Comparison of ENCODE assay signal across 8 mouse cellular contexts in the genomic region with DNA sequence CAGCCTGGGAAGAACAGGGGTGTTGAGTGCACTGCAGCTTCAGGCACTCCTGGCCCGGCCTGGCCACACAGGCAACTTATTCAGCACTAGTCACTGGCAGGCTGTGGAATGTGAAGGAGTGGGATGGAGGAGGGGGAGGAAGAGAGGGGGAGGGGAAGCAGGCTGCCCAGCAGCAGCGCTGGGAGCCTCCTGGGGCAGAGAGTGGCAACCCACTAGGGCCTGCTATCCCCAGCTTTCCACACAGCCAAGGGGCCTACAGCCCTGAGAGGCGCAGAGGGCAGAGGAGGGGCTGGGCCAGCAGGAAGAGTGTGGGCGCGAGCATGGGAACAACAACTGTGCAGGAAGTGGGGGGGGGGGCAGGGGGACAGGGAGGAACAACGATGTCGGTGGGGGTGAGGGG. TPM values are rescaled to one million over a fixed set of nuclear protein-coding genes. Genes with fewer than 3 reads are reported as not detected.
DNase-seq lines count a peak whose midpoint lies in the region; ATAC-seq and TF ChIP-seq lines count a peak whose summit lies in the region.

No protein-coding gene starts in this region.

- WGBS in kidney, postnatal 0 days = 7% methylated on average over 7 of the region's 7 CpGs
- 18% methylated on average over 7 of the region's 7 CpGs for WGBS in forebrain, postnatal 0 days
- under 1% methylated on average over 7 of the region's 7 CpGs for WGBS in limb, embryonic 12.5 days
- WGBS in midbrain, embryonic 14.5 days = 22% methylated on average over 7 of the region's 7 CpGs

- H3K4me1 ChIP-seq in kidney, postnatal 0 days (replicated peaks; ENCODE audit: insufficient read depth, low read length) = peaks cover 23% of the 10 kb centered on the region
- H3K4me1 ChIP-seq in forebrain, postnatal 0 days (ENCODE audit: insufficient read depth) = peaks cover 12% of the 10 kb centered on the region; the same call in 1 of the 2 replicates
- peaks cover 45% of the 10 kb centered on the region for H3K4me1 ChIP-seq in limb, embryonic 12.5 days (replicated peaks)
- peaks cover 9% of the 10 kb centered on the region for H3K4me1 ChIP-seq in midbrain, embryonic 14.5 days (ENCODE audit: control insufficient read depth, insufficient read depth, low read length)

- ATAC-seq in kidney, postnatal 0 days (replicated peaks; ENCODE audit: low FRiP score, low read depth) = peak; percentile 41; the same call in 1 of the 2 replicates
- peak; percentile 42 for ATAC-seq in forebrain, postnatal 0 days
- ATAC-seq in limb, embryonic 12.5 days (ENCODE audit: insufficient number of reproducible peaks, insufficient read depth, low FRiP score, low TSS enrichment, low read depth) = peak; percentile 58
- no peak for ATAC-seq in midbrain, embryonic 14.5 days (ENCODE audit: low FRiP score, low TSS enrichment)

- H3K9ac ChIP-seq in kidney, postnatal 0 days (ENCODE audit: low read depth, low read length) = peak overlapping the region; percentile 46
- H3K9ac ChIP-seq in forebrain, postnatal 0 days = 0 out of 2 replicates have a peak overlapping the region, but pooled peaks have one; percentile 6
- peak overlapping the region; percentile 38; the same call in 1 of the 2 replicates for H3K9ac ChIP-seq in limb, embryonic 12.5 days (replicated peaks)
- no peak overlapping the region; the same call in 1 of the 2 replicates for H3K9ac ChIP-seq in midbrain, embryonic 14.5 days (replicated peaks; ENCODE audit: low read length)

- H3K9me3 ChIP-seq in kidney, postnatal 0 days (replicated peaks; ENCODE audit: low read length) = no peaks in the 10 kb centered on the region
- no peaks in the 10 kb centered on the region for H3K9me3 ChIP-seq in forebrain, postnatal 0 days (ENCODE audit: low read length)
- H3K9me3 ChIP-seq in limb, embryonic 12.5 days = no peaks in the 10 kb centered on the region
- no peaks in the 10 kb centered on the region for H3K9me3 ChIP-seq in midbrain, embryonic 14.5 days (ENCODE audit: control insufficient read depth, low read length)

- DNase-seq in kidney, postnatal 0 days (ENCODE audit: low spot score) = peak; percentile 85
- DNase-seq in kidney, adult 11 months = no peak
- no peak for DNase-seq in forebrain, postnatal 0 days
- DNase-seq in midbrain, embryonic 14.5 days = peak; percentile 47
- no peak for DNase-seq in urinary bladder, postnatal 10 days (ENCODE audit: low spot score)
- DNase-seq in left cerebral cortex, adult 18-20 months (ENCODE audit: low spot score in 2 of 2) = no peak
- no peak for DNase-seq in cerebellum, postnatal 4 days (ENCODE audit: low spot score in 2 of 2)

- H3K36me3 ChIP-seq in kidney, postnatal 0 days (ENCODE audit: insufficient read depth, low read length) = peaks cover 30% of the 10 kb centered on the region
- peaks cover 17% of the 10 kb centered on the region for H3K36me3 ChIP-seq in forebrain, postnatal 0 days (ENCODE audit: insufficient read depth)
- H3K36me3 ChIP-seq in limb, embryonic 12.5 days = peaks cover 61% of the 10 kb centered on the region
- H3K36me3 ChIP-seq in midbrain, embryonic 14.5 days (ENCODE audit: control insufficient read depth, insufficient read depth, low read length) = peaks cover 40% of the 10 kb centered on the region

- no peak overlapping the region for H3K4me3 ChIP-seq in kidney, postnatal 0 days (replicated peaks; ENCODE audit: low read depth, low read length)
- H3K4me3 ChIP-seq in forebrain, postnatal 0 days (ENCODE audit: low read depth, low read length) = no peak overlapping the region
- H3K4me3 ChIP-seq in limb, embryonic 12.5 days (replicated peaks) = peak overlapping the region; percentile 18
- H3K4me3 ChIP-seq in midbrain, embryonic 14.5 days (replicated peaks; ENCODE audit: low read depth, low read length) = no peak overlapping the region

- H3K27me3 ChIP-seq in kidney, postnatal 0 days (ENCODE audit: insufficient read depth, low read length) = no peaks in the 10 kb centered on the region
- H3K27me3 ChIP-seq in forebrain, postnatal 0 days (ENCODE audit: insufficient read depth, low read length) = no peaks in the 10 kb centered on the region
- H3K27me3 ChIP-seq in limb, embryonic 12.5 days = no peaks in the 10 kb centered on the region
- no peaks in the 10 kb centered on the region for H3K27me3 ChIP-seq in midbrain, embryonic 14.5 days (ENCODE audit: control insufficient read depth, insufficient read depth, low read length)

- H3K27ac ChIP-seq in kidney, postnatal 0 days = peak overlapping the region; percentile 81
- H3K27ac ChIP-seq in forebrain, postnatal 0 days (ENCODE audit: low read depth, low read length) = no peak overlapping the region; the same call in 1 of the 2 replicates
- peak overlapping the region; percentile 90 for H3K27ac ChIP-seq in limb, embryonic 12.5 days
- H3K27ac ChIP-seq in midbrain, embryonic 14.5 days (replicated peaks; ENCODE audit: low read depth, low read length) = 0 out of 2 replicates have a peak overlapping the region, but pooled peaks have one; percentile 32

- TF ChIP-seq CTCF in kidney, postnatal 0 days (IDR thresholded peaks at IDR 0.05; ENCODE audit: low read depth) = no peak
- TF ChIP-seq CTCF in forebrain, postnatal 0 days (IDR thresholded peaks at IDR 0.05; ENCODE audit: low read depth) = no peak

- peak overlapping the region; percentile 32 for H3K4me2 ChIP-seq in kidney, postnatal 0 days (ENCODE audit: low read length)
- no peak overlapping the region for H3K4me2 ChIP-seq in forebrain, postnatal 0 days (ENCODE audit: low read depth)
- H3K4me2 ChIP-seq in limb, embryonic 12.5 days = peak overlapping the region; percentile 45
- H3K4me2 ChIP-seq in midbrain, embryonic 14.5 days (ENCODE audit: low read length) = no peak overlapping the region

RNA-seq across cellular contexts. Expression of a gene that starts 3.8 kb away (rescaled TPM):
- polyA plus RNA-seq in kidney, postnatal 0 days (2015; fragmentation: Nextera tagmentation; extraction: Ambion mirVana) = 31.6 and 35.9 TPM in 2 replicates
- 8.5 and 13.3 TPM in 2 replicates for total RNA-seq in forebrain, postnatal 0 days (2014; rRNA removed)
- 9.0 and 10.3 TPM in 2 replicates for polyA plus RNA-seq in forebrain, postnatal 0 days (2015; fragmentation: Nextera tagmentation; extraction: Ambion mirVana)
- 37.2 and 41.4 TPM in 2 replicates for polyA plus RNA-seq in limb, embryonic 12.5 days (2016; fragmentation: Nextera tagmentation; extraction: Ambion mirVana)
- 8.3 and 12.2 TPM in 2 replicates for polyA plus RNA-seq in midbrain, embryonic 14.5 days (2014; fragmentation: Nextera tagmentation; extraction: Ambion mirVana)
- total RNA-seq in left cerebral cortex, adult 18-20 months (2021) = 10 to 100 TPM; 13.5 to 13.6 TPM

RNA-seq across cellular contexts. Expression of a gene that starts 6.3 kb away (rescaled TPM):
- 19.9 and 24.5 TPM in 2 replicates for polyA plus RNA-seq in kidney, postnatal 0 days (2015; fragmentation: Nextera tagmentation; extraction: Ambion mirVana)
- total RNA-seq in forebrain, postnatal 0 days (2014; rRNA removed) = 2.2 and 2.6 TPM in 2 replicates
- polyA plus RNA-seq in forebrain, postnatal 0 days (2015; fragmentation: Nextera tagmentation; extraction: Ambion mirVana) = 2.0 and 2.9 TPM in 2 replicates
- 1.2 and 2.1 TPM in 2 replicates for polyA plus RNA-seq in limb, embryonic 12.5 days (2016; fragmentation: Nextera tagmentation; extraction: Ambion mirVana)
- 0.73 and 1.2 TPM in 2 replicates for polyA plus RNA-seq in midbrain, embryonic 14.5 days (2014; fragmentation: Nextera tagmentation; extraction: Ambion mirVana)
- 1 to 10 TPM; 2.3 to 3.2 TPM for total RNA-seq in left cerebral cortex, adult 18-20 months (2021)

RNA-seq across cellular contexts. Expression of a gene that starts 22.7 kb away (rescaled TPM):
- 2.9 and 3.6 TPM in 2 replicates for polyA plus RNA-seq in kidney, postnatal 0 days (2015; fragmentation: Nextera tagmentation; extraction: Ambion mirVana)
- 9.9 and 14.2 TPM in 2 replicates for total RNA-seq in forebrain, postnatal 0 days (2014; rRNA removed)
- polyA plus RNA-seq in forebrain, postnatal 0 days (2015; fragmentation: Nextera tagmentation; extraction: Ambion mirVana) = 8.6 and 10.2 TPM in 2 replicates
- polyA plus RNA-seq in limb, embryonic 12.5 days (2016; fragmentation: Nextera tagmentation; extraction: Ambion mirVana) = 5.5 and 6.6 TPM in 2 replicates
- 9.9 and 10.8 TPM in 2 replicates for polyA plus RNA-seq in midbrain, embryonic 14.5 days (2014; fragmentation: Nextera tagmentation; extraction: Ambion mirVana)
- total RNA-seq in left cerebral cortex, adult 18-20 months (2021) = 1 to 10 TPM; 4.1 to 4.2 TPM

RNA-seq across cellular contexts. Expression of a gene that starts 41.5 kb away (rescaled TPM):
- 108 and 109 TPM in 2 replicates for polyA plus RNA-seq in kidney, postnatal 0 days (2015; fragmentation: Nextera tagmentation; extraction: Ambion mirVana)
- 52.8 and 64.5 TPM in 2 replicates for total RNA-seq in forebrain, postnatal 0 days (2014; rRNA removed)
- polyA plus RNA-seq in forebrain, postnatal 0 days (2015; fragmentation: Nextera tagmentation; extraction: Ambion mirVana) = 56.8 and 60.1 TPM in 2 replicates
- polyA plus RNA-seq in limb, embryonic 12.5 days (2016; fragmentation: Nextera tagmentation; extraction: Ambion mirVana) = 192 and 199 TPM in 2 replicates
- polyA plus RNA-seq in midbrain, embryonic 14.5 days (2014; fragmentation: Nextera tagmentation; extraction: Ambion mirVana) = 96.6 and 108 TPM in 2 replicates
- 100 to 1,000 TPM in 1 of 2 experiments, 10 to 100 TPM in 1; 90.1 to 102 TPM for total RNA-seq in left cerebral cortex, adult 18-20 months (2021)

RNA-seq across cellular contexts. Expression of a gene that starts 53.3 kb away (rescaled TPM):
- 13.2 and 14.2 TPM in 2 replicates for polyA plus RNA-seq in kidney, postnatal 0 days (2015; fragmentation: Nextera tagmentation; extraction: Ambion mirVana)
- total RNA-seq in forebrain, postnatal 0 days (2014; rRNA removed) = 13.3 and 18.4 TPM in 2 replicates
- polyA plus RNA-seq in forebrain, postnatal 0 days (2015; fragmentation: Nextera tagmentation; extraction: Ambion mirVana) = 13.5 and 15.6 TPM in 2 replicates
- 2.7 and 3.0 TPM in 2 replicates for polyA plus RNA-seq in limb, embryonic 12.5 days (2016; fragmentation: Nextera tagmentation; extraction: Ambion mirVana)
- 12.3 and 16.2 TPM in 2 replicates for polyA plus RNA-seq in midbrain, embryonic 14.5 days (2014; fragmentation: Nextera tagmentation; extraction: Ambion mirVana)
- total RNA-seq in left cerebral cortex, adult 18-20 months (2021) = 1 to 10 TPM; 4.7 to 5.4 TPM

Comparison
In these comparisons a context has a peak if more than half of its experiments do, and no peak if none do; other contexts are left out.
1. DNase-seq: peak in kidney, postnatal 0 days (single experiment) and midbrain, embryonic 14.5 days (single experiment); none in kidney, adult 11 months (single experiment), forebrain, postnatal 0 days (single experiment), urinary bladder, postnatal 10 days (single experiment), left cerebral cortex, adult 18-20 months (0 of 2) and cerebellum, postnatal 4 days (0 of 2).
2. H3K4me2 ChIP-seq: peak in kidney, postnatal 0 days (single experiment) and limb, embryonic 12.5 days (single experiment); none in forebrain, postnatal 0 days (single experiment) and midbrain, embryonic 14.5 days (single experiment).